Comparison of ENCODE assay signal across 11 mouse cellular contexts in the genomic region with DNA sequence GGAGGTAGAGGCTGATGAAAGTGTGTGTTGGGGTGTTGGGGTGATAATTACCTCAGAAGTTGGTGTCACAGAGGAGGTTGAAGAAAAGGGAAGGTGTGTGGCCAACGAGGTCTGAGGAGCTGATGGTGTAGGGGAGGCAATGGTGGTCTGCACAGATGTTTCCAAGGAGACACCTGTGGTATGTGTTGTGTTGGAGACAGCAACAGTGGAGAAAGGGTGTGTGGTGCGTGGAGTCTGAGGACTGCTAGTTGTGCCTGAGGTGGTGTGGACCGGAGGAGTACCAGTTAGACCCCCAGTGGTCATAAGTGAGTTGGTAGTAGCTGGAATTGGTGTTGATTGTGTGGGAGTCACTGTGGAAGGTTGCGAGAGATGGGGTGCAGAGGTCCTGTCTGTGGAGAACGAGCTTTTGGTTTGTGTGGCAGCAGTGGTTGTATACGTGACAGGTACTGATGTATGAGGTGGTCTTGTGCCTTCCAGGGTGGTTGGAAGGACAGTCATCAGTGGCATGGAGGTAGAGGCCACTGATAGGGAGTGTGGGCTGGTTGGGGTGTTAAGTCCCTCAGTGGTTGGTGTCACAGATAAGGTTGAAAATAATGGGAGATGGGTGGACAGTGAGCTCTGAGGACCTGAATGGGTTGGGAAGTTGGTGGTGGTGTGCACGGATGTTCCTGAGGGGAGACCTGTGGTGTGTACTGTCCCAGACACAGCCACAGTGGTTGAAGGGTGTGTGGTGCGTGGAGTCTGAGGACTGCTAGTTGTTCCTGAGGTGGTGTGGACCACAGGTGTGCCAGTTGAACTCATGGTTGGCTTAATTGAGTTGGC. TPM values are rescaled to one million over a fixed set of nuclear protein-coding genes. Genes with fewer than 3 reads are reported as not detected.
DNase-seq lines count a peak whose midpoint lies in the region; ATAC-seq and TF ChIP-seq lines count a peak whose summit lies in the region.
"Not testable (repeated sequence)": the region's sequence is repeated elsewhere in the genome, so short reads cannot be mapped to it uniquely, and the experiment has no call there.
"Had no signal": no experiment of that assay in that cellular context is flagged by ENCODE, and none has a peak within 500 bp of the region (broad histone marks: within the 10 kb centered on the region; RNA-seq: fewer than 3 reads in every experiment).

No protein-coding gene starts in this region.

- not testable (repeated sequence) for TF ChIP-seq CTCF in liver, embryonic 14.5 days (IDR thresholded peaks at IDR 0.05; ENCODE audit: low read depth)

- not testable (repeated sequence) for H3K9me3 ChIP-seq in embryonic facial prominence, embryonic 15.5 days (replicated peaks); hindbrain, embryonic 13.5 days; kidney, embryonic 15.5 days (replicated peaks); liver, embryonic 14.5 days (ENCODE audit: control insufficient read depth, low read length); midbrain, embryonic 12.5 days; neural tube, embryonic 15.5 days (replicated peaks)

- 92% methylated on average over 6 of the region's 8 CpGs for WGBS in embryonic facial prominence, embryonic 15.5 days
- WGBS in hindbrain, embryonic 13.5 days, result 92% methylated on average over 6 of the region's 8 CpGs
- WGBS in kidney, embryonic 15.5 days, result 89% methylated on average over 6 of the region's 8 CpGs
- WGBS in liver, embryonic 14.5 days (ENCODE audit: insufficient replicate concordance), result 82% methylated on average over 5 of the region's 8 CpGs
- 93% methylated on average over 6 of the region's 8 CpGs for WGBS in midbrain, embryonic 12.5 days
- 93% methylated on average over 6 of the region's 8 CpGs for whole genome bisulfite sequencing in neural tube, embryonic 15.5 days

- H3K27ac ChIP-seq in embryonic facial prominence, embryonic 15.5 days (replicated peaks); hindbrain, embryonic 13.5 days; kidney, embryonic 15.5 days; liver, embryonic 14.5 days; midbrain, embryonic 12.5 days (replicated peaks); neural tube, embryonic 15.5 days (replicated peaks): not testable (repeated sequence)

- TF ChIP-seq EP300 in liver, embryonic 14.5 days (IDR thresholded peaks at IDR 0.05; ENCODE audit: low read depth), result not testable (repeated sequence)

- not testable (repeated sequence) for H3K27me3 ChIP-seq in embryonic facial prominence, embryonic 15.5 days; hindbrain, embryonic 13.5 days; kidney, embryonic 15.5 days; liver, embryonic 14.5 days (ENCODE audit: control insufficient read depth, insufficient read depth, low read length); midbrain, embryonic 12.5 days; neural tube, embryonic 15.5 days (replicated peaks)

- peaks cover 12% of the 10 kb centered on the region for H3K36me3 ChIP-seq in embryonic facial prominence, embryonic 15.5 days
- H3K36me3 ChIP-seq in hindbrain, embryonic 13.5 days, result peaks cover 14% of the 10 kb centered on the region
- peaks cover 12% of the 10 kb centered on the region for H3K36me3 ChIP-seq in kidney, embryonic 15.5 days
- H3K36me3 ChIP-seq in liver, embryonic 14.5 days (replicated peaks; ENCODE audit: control insufficient read depth, insufficient read depth, low read depth), result peaks cover 13% of the 10 kb centered on the region
- H3K36me3 ChIP-seq in midbrain, embryonic 12.5 days, result peaks cover 13% of the 10 kb centered on the region
- peaks cover 10% of the 10 kb centered on the region for H3K36me3 ChIP-seq in neural tube, embryonic 15.5 days

- not testable (repeated sequence) for H3K4me3 ChIP-seq in embryonic facial prominence, embryonic 15.5 days (replicated peaks); hindbrain, embryonic 13.5 days; kidney, embryonic 15.5 days (replicated peaks); liver, embryonic 14.5 days (ENCODE audit: insufficient read depth in 1 of 2, low read depth in 2 of 2, low read length in 2 of 2); midbrain, embryonic 12.5 days; neural tube, embryonic 15.5 days (replicated peaks)

- DNase-seq in CD4-positive, CD25-positive, alpha-beta regulatory T cell, adult 2 months (ENCODE audit: low read depth, low spot score), result peak; percentile 12
- not testable (repeated sequence) for DNase-seq in liver, embryonic 14.5 days (ENCODE audit: low read depth in 3 of 3, low spot score in 3 of 3)

- not testable (repeated sequence) for H3K9ac ChIP-seq in embryonic facial prominence, embryonic 15.5 days; hindbrain, embryonic 13.5 days; kidney, embryonic 15.5 days; liver, embryonic 14.5 days (replicated peaks); midbrain, embryonic 12.5 days (replicated peaks); neural tube, embryonic 15.5 days (replicated peaks)

- peak; percentile 78 for ATAC-seq in embryonic facial prominence, embryonic 15.5 days (ENCODE audit: insufficient number of reproducible peaks, low FRiP score, low TSS enrichment, low read depth)
- peak; percentile 26 for ATAC-seq in granulocyte monocyte progenitor cell, adult 5-6 weeks (replicated peaks; ENCODE audit: poor library complexity, severe bottlenecking)
- peak; percentile 64 for ATAC-seq in hindbrain, embryonic 13.5 days (ENCODE audit: low FRiP score)
- peak; percentile 68 for ATAC-seq in kidney, embryonic 15.5 days (replicated peaks; ENCODE audit: low FRiP score)
- ATAC-seq in liver, embryonic 14.5 days (ENCODE audit: insufficient read depth), result peak; percentile 47
- ATAC-seq in midbrain, embryonic 12.5 days (ENCODE audit: low FRiP score, low read depth), result peak; percentile 64
- ATAC-seq in neural tube, embryonic 15.5 days (ENCODE audit: low FRiP score), result peak; percentile 73

- H3K4me2 ChIP-seq in embryonic facial prominence, embryonic 15.5 days (replicated peaks); hindbrain, embryonic 13.5 days; kidney, embryonic 15.5 days; liver, embryonic 14.5 days (ENCODE audit: low read depth); midbrain, embryonic 12.5 days (replicated peaks); neural tube, embryonic 15.5 days: not testable (repeated sequence)

- not testable (repeated sequence) for H3K4me1 ChIP-seq in embryonic facial prominence, embryonic 15.5 days; hindbrain, embryonic 13.5 days (replicated peaks); kidney, embryonic 15.5 days; liver, embryonic 14.5 days (replicated peaks; ENCODE audit: control insufficient read depth in 2 of 2, insufficient read depth in 2 of 2, low read length in 1 of 2); midbrain, embryonic 12.5 days; neural tube, embryonic 15.5 days

RNA-seq across cellular contexts. Expression of a gene that starts 16.4 kb away (rescaled TPM):
- 0.21 and 0.22 TPM in 2 replicates for polyA plus RNA-seq in embryonic facial prominence, embryonic 15.5 days (2015; fragmentation: Nextera tagmentation; extraction: Ambion mirVana)
- total RNA-seq in granulocyte monocyte progenitor cell, adult 5-6 weeks (2014; fragmentation: Nextera tagmentation), result 0.80 TPM in 1 of 2 replicates, not detected in the other
- not detected in 2 replicates for total RNA-seq in granulocyte monocyte progenitor cell, adult 5-6 weeks (2017)
- polyA plus RNA-seq in hindbrain, embryonic 13.5 days (2015; fragmentation: Nextera tagmentation; extraction: Ambion mirVana), result 0.21 and 0.23 TPM in 2 replicates
- 0.23 TPM in 2 replicates for polyA plus RNA-seq in kidney, embryonic 15.5 days (2015; fragmentation: Nextera tagmentation; extraction: Ambion mirVana)
- polyA plus RNA-seq in liver, embryonic 14.5 days (2012; rRNA removed), result 1.7 and 2.1 TPM in 2 replicates
- 3.2 and 4.0 TPM in 2 replicates for polyA plus RNA-seq in liver, embryonic 14.5 days (2014; fragmentation: Nextera tagmentation; extraction: Ambion mirVana)
- polyA plus RNA-seq in midbrain, embryonic 12.5 days (2016; fragmentation: Nextera tagmentation; extraction: Ambion mirVana), result 0.08 and 0.15 TPM in 2 replicates
- polyA plus RNA-seq in neural tube, embryonic 15.5 days (2015; fragmentation: Nextera tagmentation; extraction: Ambion mirVana), result 0.27 and 0.31 TPM in 2 replicates
- total RNA-seq: gastrocnemius, adult 18-20 months; heart, adult 8-10 months; left cerebral cortex, postnatal 14 days had no signal

RNA-seq across cellular contexts. Expression of a gene that starts 51.4 kb away (rescaled TPM):
- polyA plus RNA-seq in embryonic facial prominence, embryonic 15.5 days (2015; fragmentation: Nextera tagmentation; extraction: Ambion mirVana), result 1.3 and 2.0 TPM in 2 replicates
- total RNA-seq in granulocyte monocyte progenitor cell, adult 5-6 weeks (2014; fragmentation: Nextera tagmentation), result not detected in 2 replicates
- total RNA-seq in granulocyte monocyte progenitor cell, adult 5-6 weeks (2017), result not detected in 2 replicates
- polyA plus RNA-seq in hindbrain, embryonic 13.5 days (2015; fragmentation: Nextera tagmentation; extraction: Ambion mirVana), result 0.14 and 0.38 TPM in 2 replicates
- polyA plus RNA-seq in kidney, embryonic 15.5 days (2015; fragmentation: Nextera tagmentation; extraction: Ambion mirVana), result 0.40 and 1.9 TPM in 2 replicates
- 0.12 and 0.17 TPM in 2 replicates for polyA plus RNA-seq in liver, embryonic 14.5 days (2012; rRNA removed)
- 0.08 and 0.85 TPM in 2 replicates for polyA plus RNA-seq in liver, embryonic 14.5 days (2014; fragmentation: Nextera tagmentation; extraction: Ambion mirVana)
- 0.18 TPM in 1 of 2 replicates, not detected in the other for polyA plus RNA-seq in midbrain, embryonic 12.5 days (2016; fragmentation: Nextera tagmentation; extraction: Ambion mirVana)
- polyA plus RNA-seq in neural tube, embryonic 15.5 days (2015; fragmentation: Nextera tagmentation; extraction: Ambion mirVana), result 0.29 and 0.35 TPM in 2 replicates
- total RNA-seq: gastrocnemius, adult 18-20 months; heart, adult 8-10 months had no signal

Comparison
In these comparisons a context has a peak if more than half of its experiments do, and no peak if none do; other contexts are left out.
1. ATAC-seq: peak in every context shown above with its lines; median percentile 78 in embryonic facial prominence, embryonic 15.5 days; 73 in neural tube, embryonic 15.5 days; 68 in kidney, embryonic 15.5 days; 64 in hindbrain, embryonic 13.5 days; 64 in midbrain, embryonic 12.5 days; 47 in liver, embryonic 14.5 days; 26 in granulocyte monocyte progenitor cell, adult 5-6 weeks.